Comparison of ENCODE assay signal across 8 mouse cellular contexts in the genomic region with DNA sequence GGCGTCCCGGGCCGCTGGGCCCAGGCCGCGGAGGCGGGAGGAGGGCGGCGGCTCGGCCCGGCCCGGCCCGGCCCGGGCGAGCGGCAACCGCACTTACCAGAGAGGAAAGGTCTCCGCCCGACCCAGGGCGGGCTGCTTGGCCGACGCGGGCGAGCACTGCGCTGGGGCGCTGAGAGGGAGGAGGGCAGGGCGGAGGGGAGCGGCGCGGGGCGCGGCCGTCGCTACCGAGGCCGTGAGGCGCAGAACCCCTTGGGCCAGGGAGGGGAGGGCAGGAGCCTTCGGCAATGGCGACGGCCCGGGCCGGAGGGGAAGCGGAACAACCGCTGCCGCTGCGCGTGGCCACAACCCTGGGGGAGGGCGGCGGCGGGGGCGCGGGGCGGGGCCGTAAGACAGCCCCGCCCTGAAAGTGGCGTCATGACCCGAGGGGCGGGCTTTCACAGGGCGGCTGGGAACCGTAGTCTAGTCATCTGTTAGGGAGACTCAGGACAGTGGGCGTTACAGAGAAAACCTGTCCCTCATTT. TPM values are rescaled to one million over a fixed set of nuclear protein-coding genes. Genes with fewer than 3 reads are reported as not detected.
DNase-seq lines count a peak whose midpoint lies in the region; ATAC-seq and TF ChIP-seq lines count a peak whose summit lies in the region.

Gene Pak2 (minus strand): TSS at position 352 of the 521 bp plus-strand sequence.

- H3K4me2 ChIP-seq in forebrain, embryonic 14.5 days (ENCODE audit: low read length) = peak within 1 kb of the TSS; percentile 77

- TF ChIP-seq CTCF in ES-Bruce4 (IDR thresholded peaks at IDR 0.05; ENCODE audit: low read depth, low read length) = no peak
- no peak for TF ChIP-seq CTCF in lung, adult 2 months (IDR thresholded peaks at IDR 0.05; ENCODE audit: insufficient read depth, low read length)

- no peaks in the 10 kb centered on the region for H3K4me1 ChIP-seq in ES-Bruce4 (ENCODE audit: control insufficient read depth, insufficient read depth, low read length)
- H3K4me1 ChIP-seq in forebrain, embryonic 14.5 days (ENCODE audit: control insufficient read depth, insufficient read depth, low read length) = peaks cover 14% of the 10 kb centered on the region; the same call in 1 of the 2 replicates
- peaks cover 16% of the 10 kb centered on the region for H3K4me1 ChIP-seq in lung, adult 2 months (ENCODE audit: control insufficient read depth, insufficient read depth, low read length)

- H3K27me3 ChIP-seq in ES-Bruce4 (ENCODE audit: control insufficient read depth, insufficient read depth, low read length, poor library complexity, severe bottlenecking) = no peaks in the 10 kb centered on the region
- H3K27me3 ChIP-seq in forebrain, embryonic 14.5 days (replicated peaks; ENCODE audit: control insufficient read depth, insufficient read depth, low read length) = no peaks in the 10 kb centered on the region

- H3K9ac ChIP-seq in ES-Bruce4 (ENCODE audit: low read depth, poor library complexity, severe bottlenecking) = peak within 1 kb of the TSS; percentile 95
- H3K9ac ChIP-seq in forebrain, embryonic 14.5 days (ENCODE audit: low read length) = peak within 1 kb of the TSS; percentile 95

- TF ChIP-seq EP300 in ES-Bruce4 (IDR thresholded peaks at IDR 0.05; ENCODE audit: insufficient read depth, low read depth, low read length) = 0 out of 2 replicates have a peak, but pooled peaks have one; percentile 33

- H3K9me3 ChIP-seq in ES-Bruce4 (replicated peaks; ENCODE audit: control insufficient read depth, insufficient read depth, low read length, poor library complexity, severe bottlenecking) = no peaks in the 10 kb centered on the region
- H3K9me3 ChIP-seq in forebrain, embryonic 14.5 days (replicated peaks; ENCODE audit: control insufficient read depth, low read length) = no peaks in the 10 kb centered on the region

- intact Hi-C loops in heart, postnatal 14 days (cut with DNase I) = loop anchor here (5.0 kb wide), 1 partner anchor 77 kb away; the partner anchor contains the start of gene Senp5

- peak; percentile 41 for TF ChIP-seq POLR2A in ES-Bruce4 (IDR thresholded peaks at IDR 0.05; ENCODE audit: insufficient read depth, low read length)
- peak; percentile 82 for TF ChIP-seq POLR2A in lung, adult 2 months (IDR thresholded peaks at IDR 0.05; ENCODE audit: borderline replicate concordance, extremely low read depth, low read depth, low read length)

- H3K4me3 ChIP-seq in ES-Bruce4 (ENCODE audit: low read depth, low read length) = peak within 1 kb of the TSS; percentile 94
- peak within 1 kb of the TSS; percentile 96 for H3K4me3 ChIP-seq in forebrain, embryonic 14.5 days (ENCODE audit: low read depth, low read length)
- H3K4me3 ChIP-seq in lung, adult 2 months (replicated peaks; ENCODE audit: extremely low read depth, low read depth, low read length) = peak within 1 kb of the TSS; percentile 91

- DNase-seq in forebrain, embryonic 14.5 days (ENCODE audit: low spot score) = peak; percentile 92
- DNase-seq in heart, postnatal 14 days = peak; percentile 88 to 91
- DNase-seq in layer of hippocampus, adult 18-20 months (ENCODE audit: low spot score in 2 of 2) = peak; percentile 72 to 87
- peak; percentile 87 for DNase-seq in lung, adult 2 months
- DNase-seq in thymus, adult 18-20 months = peak; percentile 76 to 78

- WGBS in forebrain, embryonic 14.5 days = 2% methylated on average over 48 of the region's 60 CpGs
- WGBS in lung, adult 2 months = 2% methylated on average over 58 of the region's 60 CpGs

- ATAC-seq in cerebellum, adult (ENCODE audit: insufficient number of reproducible peaks, low FRiP score, low TSS enrichment) = peak; percentile 92
- ATAC-seq in forebrain, embryonic 14.5 days = peak; percentile 98
- ATAC-seq in neutrophil, adult 5-6 weeks (ENCODE audit: extremely low read depth, insufficient number of reproducible peaks, low FRiP score, poor library complexity, severe bottlenecking) = peak; percentile 89

- H3K36me3 ChIP-seq in ES-Bruce4 (ENCODE audit: control insufficient read depth, insufficient read depth, low read length, poor library complexity, severe bottlenecking) = no peaks in the 10 kb centered on the region
- H3K36me3 ChIP-seq in forebrain, embryonic 14.5 days (ENCODE audit: control insufficient read depth, insufficient read depth, low read length) = peaks cover 12% of the 10 kb centered on the region

- peak within 1 kb of the TSS; percentile 17 for H3K27ac ChIP-seq in ES-Bruce4 (ENCODE audit: insufficient read depth, low read length)
- H3K27ac ChIP-seq in forebrain, embryonic 14.5 days (ENCODE audit: low read depth, low read length) = peak within 1 kb of the TSS; percentile 94

RNA-seq across cellular contexts. Expression of gene Pak2, which starts in this region (rescaled TPM):
- 76.8 and 81.0 TPM in 2 replicates for polyA plus RNA-seq in ES-Bruce4 (2011; ENCODE audit: insufficient read depth, insufficient read length, low read depth, missing spikeins)
- 39.3 and 45.9 TPM in 2 replicates for polyA plus RNA-seq in forebrain, embryonic 14.5 days (2014; fragmentation: Nextera tagmentation; extraction: Ambion mirVana)
- 10 to 100 TPM; 31.9 to 32.9 TPM for total RNA-seq in heart, postnatal 14 days (2021)
- 10 to 100 TPM; 28.7 to 29.8 TPM for total RNA-seq in layer of hippocampus, adult 18-20 months (2021)
- polyA plus RNA-seq in lung, adult 2 months (2012; rRNA removed) = 19.2 and 22.5 TPM in 2 replicates
- 114 and 128 TPM in 2 replicates for total RNA-seq in neutrophil, adult 5-6 weeks (2017)

Comparison
In these comparisons a context has a peak if more than half of its experiments do, and no peak if none do; other contexts are left out.
1. Peak in every context shown above with its lines: DNase-seq, ATAC-seq, H3K4me3 ChIP-seq and H3K27ac ChIP-seq.